Mouse (Mus musculus) ES-E14 (cell line): ENCODE data around the gene Fam129c.

ENCODE experiments used
- HCFC1 ChIP-seq: IDR thresholded peaks from 2 replicates; pipeline ENCODE4 v1.6.1; 2012; ENCODE audit warnings: low read length, inconsistent platforms, borderline replicate concordance; ENCODE audit not compliant: insufficient read depth
- MAFK ChIP-seq: IDR thresholded peaks from 2 replicates; pipeline ENCODE4 v1.6.1; 2014; ENCODE audit warnings: mild to moderate bottlenecking, low read depth, low read length, inconsistent platforms; ENCODE audit not compliant: insufficient read depth
- ZC3H11A ChIP-seq: IDR thresholded peaks from 2 replicates; pipeline ENCODE4 v1.6.1; 2012; ENCODE audit warnings: low read depth, mild to moderate bottlenecking, inconsistent platforms, low read length, borderline replicate concordance
- ZNF384 ChIP-seq: IDR thresholded peaks from 2 replicates; pipeline ENCODE4 v1.6.1; 2012; ENCODE audit warnings: low read depth, low read length, inconsistent platforms

GRCm38 (mm10) chr8:71593556-71594323 lies 3.7 kb upstream of the Fam129c start:
- no peak for TF ChIP-seq HCFC1
- no peak for TF ChIP-seq MAFK
- TF ChIP-seq ZC3H11A = no peak
- TF ChIP-seq ZNF384 = no peak
